Mouse (Mus musculus): ENCODE measurements around the gene Xrcc2. TPM values are rescaled to one million over a fixed set of nuclear protein-coding genes. Genes with fewer than 3 reads are reported as not detected.

Xrcc2 gene
- polyA plus RNA-seq, 1 experiment from 2014 or later, result 1.6 TPM

GRCm38 (mm10) chr5:25642741-25643140, 62.9 kb downstream of the Xrcc2 start:
- Histone ChIP-seq H3K4me2 (replicated peaks; ENCODE audit: low read depth) (no peak overlapping the region), H3K4me1 (replicated peaks; ENCODE audit: control insufficient read depth, insufficient read depth, low read length) (no peaks in the 10 kb centered on the region), H3K36me3 (ENCODE audit: control insufficient read depth, insufficient read depth) (no peaks in the 10 kb centered on the region), H3K9ac (ENCODE audit: low read depth, low read length) (no peak overlapping the region), H3K27ac (ENCODE audit: low read depth, low read length) (no peak overlapping the region), H3K27me3 (replicated peaks; ENCODE audit: control insufficient read depth, insufficient read depth, low read length) (no peaks in the 10 kb centered on the region), H3K4me3 (ENCODE audit: low read depth, low read length) (no peak overlapping the region), H3K9me3 (ENCODE audit: control insufficient read depth) (no peaks in the 10 kb centered on the region)
- no peak for TF ChIP-seq CTCF (IDR thresholded peaks at IDR 0.05; ENCODE audit: low read depth)
- 89% methylated on average over 1 of the region's 1 CpGs for WGBS
- no peak for ATAC-seq

Other genes with a start within 250 kb of the Xrcc2 start
- gene Kmt2c, start 207.0 kb downstream of the Xrcc2 start, polyA plus RNA-seq (2015; fragmentation: Nextera tagmentation; extraction: Ambion mirVana), result 7.0 and 7.7 TPM in 2 replicates
- gene Cct8l1, start 189.8 kb downstream of the Xrcc2 start, polyA plus RNA-seq (2015; fragmentation: Nextera tagmentation; extraction: Ambion mirVana), result 0.09 and 0.26 TPM in 2 replicates
- gene Actr3b, start 54.2 kb upstream of the Xrcc2 start, polyA plus RNA-seq (2015; fragmentation: Nextera tagmentation; extraction: Ambion mirVana), result 1.4 and 1.7 TPM in 2 replicates
- gene Gm21663, start 236.6 kb upstream of the Xrcc2 start, polyA plus RNA-seq (2015; fragmentation: Nextera tagmentation; extraction: Ambion mirVana), result not detected in 2 replicates
- not detected in 2 replicates for gene Gm21671, start 248.6 kb upstream of the Xrcc2 start, polyA plus RNA-seq (2015; fragmentation: Nextera tagmentation; extraction: Ambion mirVana)

All from intestine, postnatal 0 days (tissue).